Mouse (Mus musculus) cerebral cortex, adult 2 months (tissue): ENCODE measurements around the gene Nbdy.

Experiments
- WGBS: fragments of 180-500 bp; shearing (Covaris S2); methylation state at CpG from one replicate; pipeline ENCODE4 v1.1.7; 2018; 5-methylcytosine and 5-hydroxymethylcytosine counted together

Nbdy gene

DNA sequence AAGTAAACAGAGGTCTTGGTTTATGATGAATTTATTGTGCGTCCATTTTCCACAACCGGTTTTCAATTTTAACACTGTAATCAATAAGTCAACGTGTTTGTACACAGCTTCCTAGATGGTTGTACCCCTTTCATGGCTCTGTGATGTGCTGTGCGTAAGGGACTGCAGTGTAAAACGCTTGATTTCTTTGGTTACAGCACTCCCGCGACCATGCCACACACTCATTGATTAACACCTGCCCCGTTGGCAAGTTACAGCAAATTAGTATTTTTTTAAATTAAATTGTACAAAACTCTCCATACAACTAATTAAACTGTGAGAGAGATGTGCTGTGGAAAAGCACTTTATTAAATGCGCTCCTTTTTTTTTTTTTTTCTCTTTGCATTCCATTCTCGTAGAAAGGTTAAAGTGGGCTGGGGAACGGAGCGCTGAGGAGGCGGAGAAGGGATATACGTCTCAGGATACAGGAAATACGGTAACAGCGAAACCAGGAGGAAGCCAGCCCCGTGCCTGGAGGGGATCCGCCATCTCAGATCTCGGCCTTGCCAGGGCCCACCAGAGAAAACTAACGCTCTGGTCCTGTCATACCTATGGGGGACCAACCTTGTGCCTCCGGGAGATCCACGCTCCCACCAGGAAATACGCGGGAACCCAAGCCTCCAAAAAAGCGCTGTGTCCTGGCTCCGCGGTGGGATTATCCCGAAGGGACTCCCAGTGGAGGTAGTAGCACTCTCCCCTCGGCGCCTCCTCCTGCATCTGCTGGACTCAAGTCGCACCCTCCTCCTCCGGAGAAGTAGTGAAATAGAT is at the start of gene Nbdy:
TSS of gene Nbdy (plus strand) at position 481 of the 807 bp plus-strand sequence.
- 4% methylated on average over 32 of the region's 32 CpGs for WGBS

DNA sequence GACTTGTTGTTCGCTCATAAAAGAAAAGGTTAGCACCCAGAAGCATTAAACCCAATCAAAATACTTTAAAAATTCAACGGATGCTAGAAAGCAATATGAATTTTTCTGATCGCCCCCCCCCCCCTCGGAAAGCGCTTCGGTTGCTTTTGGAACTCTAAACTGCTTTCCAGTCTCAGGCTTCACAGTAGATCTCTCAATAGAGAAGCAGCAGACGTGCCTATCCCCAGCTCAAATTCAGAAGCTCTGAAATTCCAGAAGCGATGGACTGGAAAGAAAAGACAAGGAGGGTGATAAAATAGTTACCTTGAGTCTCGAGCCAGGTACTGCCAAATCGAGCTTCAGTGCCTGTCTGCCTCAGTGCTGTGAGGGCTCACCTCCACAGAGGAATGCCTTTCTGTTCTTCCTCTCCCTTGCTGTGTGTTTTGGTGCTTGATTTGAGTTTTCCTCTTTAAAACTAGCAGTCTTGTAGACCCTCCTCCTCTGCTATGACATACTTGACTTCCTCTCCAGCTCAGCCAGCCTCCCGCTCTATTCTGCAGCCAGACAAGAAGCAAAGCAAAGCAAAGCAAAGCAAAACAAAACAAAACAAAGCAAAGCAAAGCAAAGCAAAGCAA is 27.5 kb upstream of the Nbdy start, which contains the start of gene Kctd12b:
TSS of gene Kctd12b (minus strand) at position 610 of the 614 bp plus-strand sequence.
- 17% methylated on average over 11 of the region's 11 CpGs for WGBS

DNA sequence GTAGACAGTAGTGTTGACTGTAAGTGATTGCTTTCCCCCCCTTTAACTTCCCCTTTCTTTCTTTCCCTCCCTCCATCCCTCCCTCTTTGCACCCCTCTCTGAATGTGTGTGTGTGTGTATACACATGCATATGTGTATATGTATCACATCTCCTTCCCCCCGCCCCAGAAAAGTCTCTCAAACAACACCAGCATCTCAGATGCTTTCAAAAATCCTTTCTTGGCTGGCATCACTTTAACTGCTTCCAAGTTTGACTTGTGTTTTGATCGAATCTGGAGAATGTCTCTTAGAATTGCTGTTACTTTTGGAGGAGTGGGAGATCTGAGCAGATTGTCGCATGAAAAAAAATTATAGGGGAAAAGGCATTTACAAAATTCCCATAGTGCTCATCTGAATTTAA is 22.9 kb upstream of the Nbdy start:
- 55% methylated on average over 3 of the region's 3 CpGs for WGBS

DNA sequence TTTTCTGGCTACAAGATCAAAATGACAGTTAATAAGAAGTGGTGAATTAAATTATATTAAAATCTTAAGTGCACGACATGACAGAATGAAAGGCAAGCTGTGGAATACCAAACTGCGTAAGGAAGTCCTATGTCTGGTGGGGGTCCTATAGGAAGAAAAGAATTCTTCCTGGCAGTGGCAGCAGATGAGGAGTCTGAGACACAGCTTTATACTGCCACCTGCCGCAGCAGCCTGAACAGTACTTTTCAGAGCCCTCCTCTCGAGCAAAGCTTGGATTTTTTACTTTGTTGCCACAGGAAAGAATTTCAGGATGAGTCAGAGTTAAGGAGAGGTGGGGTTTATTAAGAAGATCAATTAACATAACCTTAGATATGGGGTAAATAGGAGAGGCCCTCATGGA is 15.7 kb upstream of the Nbdy start:
- WGBS: 4% methylated on average over 4 of the region's 4 CpGs

DNA sequence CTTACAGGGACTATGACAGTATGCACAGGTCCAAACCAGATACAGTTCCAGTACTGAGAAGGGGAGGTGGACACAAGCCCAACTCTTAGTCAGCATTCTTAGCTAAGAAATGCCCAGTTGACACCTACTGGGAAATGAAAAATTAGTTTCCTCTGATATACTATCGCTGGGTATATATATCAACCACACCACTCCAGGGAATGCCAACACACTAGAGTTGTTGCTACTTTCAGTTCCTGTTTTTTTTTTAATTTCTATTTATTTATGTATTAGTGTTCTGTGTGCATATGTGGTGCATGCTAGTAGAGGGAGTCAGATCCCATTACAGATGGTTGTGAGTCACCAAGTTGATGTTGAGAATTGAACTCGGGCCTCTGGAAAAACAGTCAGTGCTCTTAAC is 6.7 kb upstream of the Nbdy start:
- WGBS: 96% methylated on average over 2 of the region's 2 CpGs

DNA sequence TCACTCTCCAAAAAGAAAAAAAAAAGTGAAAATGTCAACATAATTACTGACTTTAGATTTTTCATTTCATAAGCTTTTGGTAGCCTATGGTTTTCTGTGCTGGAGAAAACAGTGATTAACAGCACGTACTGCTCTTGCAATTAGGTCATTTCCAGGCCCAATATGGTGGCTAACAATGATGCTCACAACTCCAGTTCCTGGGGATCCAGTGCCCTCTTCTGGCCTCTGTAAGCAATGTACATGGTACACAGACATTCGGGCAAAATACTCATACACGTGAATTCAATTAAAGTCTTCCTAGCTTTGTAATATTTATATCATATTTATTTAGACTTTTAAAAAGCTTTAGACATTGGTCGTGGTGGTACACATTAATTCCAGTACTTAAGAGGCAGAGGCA is 3.8 kb upstream of the Nbdy start:
- WGBS: 54% methylated on average over 4 of the region's 4 CpGs

DNA sequence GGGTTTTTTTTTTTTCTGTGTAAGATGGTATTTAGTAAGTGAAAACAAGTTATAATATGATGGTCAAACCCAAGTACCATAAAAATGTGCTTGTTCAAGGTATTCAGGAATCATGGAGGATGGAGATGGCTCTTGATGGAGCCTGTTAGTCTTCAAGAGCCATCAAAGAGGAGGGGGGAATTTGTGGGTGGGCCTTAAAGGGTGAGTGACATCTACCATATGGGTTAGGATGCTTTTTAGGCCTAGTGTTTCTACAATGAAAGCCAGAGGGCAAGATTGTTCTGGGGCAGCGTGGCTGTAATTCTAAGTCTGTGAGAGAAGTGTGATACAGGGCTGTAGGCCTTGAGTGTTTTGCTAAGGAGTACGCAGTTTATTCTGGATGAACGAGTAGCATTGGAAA is 1.0 kb downstream of the Nbdy start:
- 21% methylated on average over 3 of the region's 3 CpGs for WGBS

DNA sequence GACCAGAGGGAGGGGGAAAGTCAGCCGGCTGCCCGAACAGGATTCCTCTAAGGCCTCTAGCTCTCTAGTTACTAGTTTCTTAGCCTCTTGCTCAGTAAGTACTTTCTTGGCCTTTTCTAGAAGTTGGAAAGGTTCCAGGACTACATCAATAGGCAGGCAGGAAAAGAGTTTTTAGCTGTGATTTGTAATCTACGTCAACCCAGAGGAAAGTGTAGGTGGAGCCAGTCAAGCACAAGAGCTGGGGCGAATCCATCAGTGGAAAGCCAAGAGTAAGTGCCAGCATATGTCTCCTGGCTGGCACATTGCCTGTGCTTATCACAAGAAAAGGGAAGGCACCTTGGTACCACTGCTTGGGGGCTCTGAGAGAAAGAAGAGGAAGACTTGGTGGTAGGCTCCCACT is 12.3 kb downstream of the Nbdy start:
- 26% methylated on average over 4 of the region's 4 CpGs for WGBS

DNA sequence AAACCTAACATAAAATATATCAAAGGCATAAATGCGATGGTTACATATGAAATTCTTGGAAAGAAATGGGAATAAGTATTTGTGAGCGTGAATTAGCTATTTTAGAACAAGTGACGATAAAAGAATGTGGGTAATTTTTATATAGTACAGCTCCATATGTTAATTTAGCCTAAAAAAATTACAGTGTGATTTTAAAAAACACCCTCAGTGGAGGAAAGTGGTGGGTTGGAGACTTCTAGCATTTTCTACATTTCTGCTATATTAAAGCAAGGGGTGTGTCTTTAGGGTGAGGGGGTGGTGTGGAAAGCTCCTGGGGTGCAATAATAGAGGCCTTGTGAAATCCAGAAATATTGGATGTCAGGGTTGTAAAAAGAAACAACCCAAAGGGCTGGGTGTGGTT is 19.1 kb downstream of the Nbdy start:
- WGBS: 58% methylated on average over 3 of the region's 3 CpGs

DNA sequence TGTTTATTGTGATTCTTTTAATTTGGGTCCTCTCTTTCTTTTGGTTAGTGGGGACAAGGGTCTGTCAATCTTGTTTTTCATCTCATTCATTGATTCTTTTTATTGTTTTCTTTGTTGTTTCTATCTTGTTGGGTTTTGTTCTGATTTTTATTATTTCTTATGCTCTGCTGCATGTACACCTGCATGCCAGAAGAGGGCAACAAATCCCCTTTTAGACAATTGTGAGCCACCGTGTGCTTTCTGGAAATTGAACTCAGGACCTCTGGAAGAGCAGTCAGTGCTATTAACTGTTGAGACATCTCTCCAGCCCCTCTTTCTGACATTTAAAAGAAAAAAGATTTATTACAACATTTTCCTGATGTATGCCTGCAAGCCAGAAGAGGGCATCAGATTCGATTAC is 25.8 kb downstream of the Nbdy start:
- 44% methylated on average over 2 of the region's 2 CpGs for WGBS
